Mouse (Mus musculus) lung, embryonic 16.5 days (tissue): Measurements from ENCODE around the gene Cdk2ap2. TPM values are rescaled to one million over a fixed set of nuclear protein-coding genes. Genes with fewer than 3 reads are reported as not detected.

ENCODE experiments used
- polyA plus RNA-seq: library from polyadenylated mRNA; unstranded; fragments of >200 nt; fragmentation: Nextera tagmentation; extraction: Ambion mirVana; gene quantifications from 2 replicates; pipeline ENCODE4 v1.2.1, GENCODE M21; 2015

Gene Cdk2ap2
- polyA plus RNA-seq, 1 experiment from 2014 or later, result 111 TPM

Other genes starting within 250 kb of the Cdk2ap2 start
- 56.8 and 60.0 TPM in 2 replicates for gene Chka, start 245.4 kb upstream of the Cdk2ap2 start, polyA plus RNA-seq
- 56.8 and 60.5 TPM in 2 replicates for gene Tcirg1, start 190.0 kb upstream of the Cdk2ap2 start, polyA plus RNA-seq
- gene Ndufs8, start 184.4 kb upstream of the Cdk2ap2 start, polyA plus RNA-seq, result 285 and 290 TPM in 2 replicates
- 5.4 and 5.9 TPM in 2 replicates for gene Aldh3b1, start 167.4 kb upstream of the Cdk2ap2 start, polyA plus RNA-seq
- gene Unc93b1, start 162.0 kb upstream of the Cdk2ap2 start, polyA plus RNA-seq, result 21.7 and 21.9 TPM in 2 replicates
- 0.18 and 0.24 TPM in 2 replicates for gene Aldh3b3, start 138.5 kb upstream of the Cdk2ap2 start, polyA plus RNA-seq
- 1.8 and 2.0 TPM in 2 replicates for gene Aldh3b2, start 124.9 kb upstream of the Cdk2ap2 start, polyA plus RNA-seq
- gene Acy3, start 110.6 kb upstream of the Cdk2ap2 start, polyA plus RNA-seq, result 11.9 and 13.3 TPM in 2 replicates
- 0.11 TPM in 1 of 2 replicates, not detected in the other for gene Tbx10, start 104.4 kb upstream of the Cdk2ap2 start, polyA plus RNA-seq
- 21.8 and 22.0 TPM in 2 replicates for gene Nudt8, start 96.6 kb upstream of the Cdk2ap2 start, polyA plus RNA-seq
- gene Gm49405, start 96.6 kb upstream of the Cdk2ap2 start, polyA plus RNA-seq, result 2.4 and 2.5 TPM in 2 replicates
- gene Doc2g, start 93.9 kb upstream of the Cdk2ap2 start, polyA plus RNA-seq, result 3.8 and 3.9 TPM in 2 replicates
- 177 and 184 TPM in 2 replicates for gene Ndufv1, start 84.4 kb upstream of the Cdk2ap2 start, polyA plus RNA-seq
- gene Gstp1, start 59.2 kb upstream of the Cdk2ap2 start, polyA plus RNA-seq, result 432 and 433 TPM in 2 replicates
- 3.5 and 5.0 TPM in 2 replicates for gene Gstp2, start 51.2 kb upstream of the Cdk2ap2 start, polyA plus RNA-seq
- 0.85 and 1.9 TPM in 2 replicates for gene Gstp3, start 37.6 kb upstream of the Cdk2ap2 start, polyA plus RNA-seq
- gene Cabp2, start 15.6 kb upstream of the Cdk2ap2 start, polyA plus RNA-seq, result not detected in 2 replicates
- gene Pitpnm1, start 2.8 kb downstream of the Cdk2ap2 start, polyA plus RNA-seq, result 12.6 and 14.4 TPM in 2 replicates
- 102 TPM in 2 replicates for gene Aip, start 28.7 kb downstream of the Cdk2ap2 start, polyA plus RNA-seq
- gene Gpr152, start 42.6 kb downstream of the Cdk2ap2 start, polyA plus RNA-seq, result not detected in 2 replicates
- gene Cabp4, start 46.9 kb downstream of the Cdk2ap2 start, polyA plus RNA-seq, result 0.16 TPM in 1 of 2 replicates, not detected in the other
- gene Coro1b, start 51.4 kb downstream of the Cdk2ap2 start, polyA plus RNA-seq, result 174 and 184 TPM in 2 replicates
- 4.6 and 14.2 TPM in 2 replicates for gene Ptprcap, start 56.4 kb downstream of the Cdk2ap2 start, polyA plus RNA-seq
- gene Rps6kb2, start 66.2 kb downstream of the Cdk2ap2 start, polyA plus RNA-seq, result 51.6 and 52.7 TPM in 2 replicates
- gene Carns1, start 78.3 kb downstream of the Cdk2ap2 start, polyA plus RNA-seq, result 2.5 and 3.2 TPM in 2 replicates
- 4.0 and 7.0 TPM in 2 replicates for gene Tbc1d10c, start 94.1 kb downstream of the Cdk2ap2 start, polyA plus RNA-seq
- gene Ppp1ca, start 94.9 kb downstream of the Cdk2ap2 start, polyA plus RNA-seq, result 911 and 931 TPM in 2 replicates
- 30.5 and 33.6 TPM in 2 replicates for gene Rad9a, start 104.5 kb downstream of the Cdk2ap2 start, polyA plus RNA-seq
- gene Clcf1, start 117.1 kb downstream of the Cdk2ap2 start, polyA plus RNA-seq, result 4.8 and 6.1 TPM in 2 replicates
- gene AC109138.7, start 117.2 kb downstream of the Cdk2ap2 start, polyA plus RNA-seq, result not detected in 2 replicates
- gene Pold4, start 134.7 kb downstream of the Cdk2ap2 start, polyA plus RNA-seq, result 32.6 and 38.0 TPM in 2 replicates
- 20.0 and 21.5 TPM in 2 replicates for gene Ssh3, start 172.0 kb downstream of the Cdk2ap2 start, polyA plus RNA-seq
- 3.5 and 5.2 TPM in 2 replicates for gene Ankrd13d, start 186.0 kb downstream of the Cdk2ap2 start, polyA plus RNA-seq
- 13.7 and 15.0 TPM in 2 replicates for gene Grk2, start 209.0 kb downstream of the Cdk2ap2 start, polyA plus RNA-seq